Mouse (Mus musculus) cerebellum, postnatal 36 days (tissue): ENCODE measurements at regions not wholly inside any gene's neighbourhood (a gene's known extent, or its start where the extent isn't known, plus 50 kb on each side); places are given as distances from the start of the nearest gene placed in this dataset.

ENCODE experiments used
- DNase-seq, 2 experiments: peaks; one replicate each; pipeline ENCODE4 v3.0.0; 2021 to 2022; ENCODE audit warnings: mixed read lengths in 2 of 2

DNA sequence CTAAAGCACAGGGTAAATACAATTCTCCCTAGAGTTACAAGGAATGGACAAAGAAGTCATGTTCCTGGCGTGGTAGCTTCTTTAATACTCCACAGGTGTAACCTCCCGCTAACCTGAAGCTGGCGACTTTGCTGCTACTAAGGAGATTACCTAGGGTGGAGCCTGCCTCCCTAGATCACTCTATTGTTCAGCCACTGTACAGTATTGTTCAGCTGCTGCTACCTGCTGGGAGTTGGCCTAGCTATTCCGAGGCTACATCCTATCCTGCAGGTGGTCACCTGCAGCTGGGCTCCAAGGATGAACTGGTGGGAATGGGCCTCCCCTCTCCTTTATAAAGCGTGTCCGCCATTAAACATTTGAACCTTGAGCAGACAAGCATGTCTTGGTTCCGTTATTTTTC is 183.8 kb upstream of the Slc39a10 start:
- DNase-seq: no peak

DNA sequence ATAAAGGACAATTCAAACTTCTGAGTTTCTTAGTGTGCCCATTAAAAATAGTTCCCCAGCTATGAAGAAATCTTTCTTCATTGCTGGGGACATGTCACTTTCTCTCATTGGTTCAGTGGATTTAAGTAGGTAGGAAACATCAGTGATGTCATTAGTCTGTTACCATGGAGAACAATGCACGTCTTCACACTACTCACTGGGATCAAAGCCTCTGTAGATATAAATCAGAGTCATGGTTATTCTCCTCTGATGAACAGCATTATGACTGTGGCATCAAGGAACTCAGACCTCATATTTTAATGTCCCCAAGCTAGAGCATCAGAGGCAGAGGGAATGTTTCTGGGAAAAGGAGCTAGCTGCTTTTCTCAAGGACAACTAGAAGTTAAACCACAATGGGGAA is 165.5 kb upstream of the Slc39a10 start:
- no peak for DNase-seq

DNA sequence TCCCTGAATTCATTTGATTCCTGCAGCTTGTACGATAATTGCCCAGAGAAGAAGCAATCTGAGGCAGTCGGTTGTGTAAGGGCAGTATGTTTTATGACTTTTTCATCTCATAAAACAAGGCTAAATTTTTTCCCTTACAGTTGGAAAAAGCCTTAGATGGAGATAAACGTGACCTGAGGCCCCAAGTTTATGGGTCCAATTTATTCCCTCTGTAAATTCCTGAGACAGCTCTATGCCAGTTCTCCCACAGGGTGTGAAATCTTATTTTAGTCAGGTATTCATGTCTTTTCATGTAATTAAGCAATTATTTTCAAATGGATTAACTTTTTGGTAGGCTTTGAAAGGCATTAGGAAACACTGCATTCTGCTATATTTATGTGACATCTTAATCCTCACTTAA is 164.7 kb upstream of the Slc39a10 start:
- DNase-seq: no peak

DNA sequence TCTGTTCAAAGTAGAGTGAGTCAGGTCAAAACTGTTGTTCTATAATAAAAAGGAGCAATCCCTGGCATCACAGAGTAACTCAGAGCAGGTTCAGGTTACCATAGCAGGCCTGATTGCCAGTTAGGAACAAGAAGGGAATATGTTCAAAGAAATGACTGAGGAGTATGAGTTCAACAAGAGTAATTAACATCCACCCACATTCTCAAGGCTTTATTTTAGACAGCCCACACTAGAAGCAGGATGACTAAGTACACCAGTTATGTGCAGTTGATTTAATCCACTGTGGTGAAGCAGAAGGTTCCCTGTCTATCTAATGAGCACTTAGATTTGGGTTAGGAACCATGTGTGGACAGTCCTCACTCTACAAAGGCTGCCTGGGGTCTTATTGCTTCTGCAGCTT is 158.5 kb upstream of the Slc39a10 start:
- DNase-seq: no peak

DNA sequence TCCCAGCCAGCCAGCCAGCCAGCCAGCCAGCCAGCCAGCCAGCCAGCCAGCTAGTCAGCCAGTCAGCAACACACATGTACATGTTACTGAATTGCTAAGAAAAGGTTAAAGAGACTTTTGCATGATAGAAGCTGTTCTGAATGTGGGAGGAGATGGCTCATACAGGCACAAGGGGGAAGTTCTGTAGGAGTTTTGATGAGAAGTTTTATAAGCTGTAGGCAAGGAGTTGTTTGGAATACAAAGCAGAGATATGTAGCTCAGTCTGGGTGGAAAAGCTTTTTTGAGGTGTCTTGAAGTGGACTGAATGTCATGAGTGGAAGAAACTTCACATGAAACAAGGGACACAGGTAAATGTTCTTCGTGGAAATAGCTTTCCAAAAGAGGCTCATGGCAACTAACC is 157.8 kb upstream of the Slc39a10 start:
- DNase-seq: no peak

DNA sequence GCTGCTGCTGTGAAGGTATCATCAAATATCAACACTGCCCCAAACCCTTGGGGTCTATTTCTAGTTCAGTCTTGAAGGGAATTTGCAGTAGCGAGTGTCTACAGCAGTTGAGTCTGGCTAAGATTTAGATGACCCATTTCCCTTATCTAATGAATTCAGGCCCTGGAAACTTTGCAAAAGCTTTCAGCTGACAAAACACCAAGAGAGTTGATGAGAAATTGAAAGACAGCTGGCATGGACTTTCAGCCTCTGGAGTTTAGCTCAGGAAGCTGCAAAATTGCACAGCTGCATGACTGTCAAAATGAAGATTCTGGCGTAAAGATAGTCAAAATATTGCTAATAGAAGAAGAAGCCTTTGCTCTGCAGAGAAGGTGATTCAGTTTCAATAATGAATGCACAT is 144.9 kb upstream of the Slc39a10 start:
- DNase-seq: no peak

DNA sequence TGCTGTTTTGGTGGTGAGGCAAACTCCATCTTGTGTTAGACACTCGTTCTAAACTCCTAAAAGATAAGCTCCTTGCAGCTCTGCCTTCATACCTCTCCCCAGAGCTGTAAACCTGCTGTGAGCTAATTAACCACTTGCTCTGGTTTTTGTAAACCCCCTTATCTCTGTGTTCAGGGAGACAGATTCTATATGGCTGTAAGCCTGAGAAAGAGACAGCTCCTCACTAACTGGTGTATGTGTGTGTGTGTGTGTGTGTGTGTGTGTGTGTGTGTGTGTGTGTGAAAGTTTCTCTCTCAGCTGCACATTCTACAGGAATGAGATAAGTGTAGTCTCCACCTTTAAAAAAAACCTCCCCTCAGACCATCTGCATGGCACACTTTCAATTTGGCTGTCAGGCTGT is 126.7 kb upstream of the Slc39a10 start:
- DNase-seq: no peak

DNA sequence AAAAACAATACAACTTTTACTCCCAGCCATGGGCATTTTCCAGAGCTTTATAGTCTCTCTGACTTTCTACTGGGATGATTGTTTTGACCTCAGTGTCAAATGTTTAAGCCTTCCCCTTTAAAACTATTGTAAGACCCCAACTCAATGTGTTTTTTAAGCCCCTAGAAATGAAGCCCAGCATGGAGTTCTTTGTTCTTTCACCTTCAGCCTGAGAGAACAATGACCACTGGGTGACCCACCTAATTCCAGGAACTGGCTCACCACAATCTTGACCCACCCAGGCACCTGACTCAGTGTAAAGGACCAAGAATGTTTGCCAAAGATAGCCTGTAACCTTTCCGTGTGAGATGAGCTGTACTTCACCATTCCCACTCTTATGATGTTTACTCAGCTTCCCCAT is 121.9 kb upstream of the Slc39a10 start:
- no peak for DNase-seq

DNA sequence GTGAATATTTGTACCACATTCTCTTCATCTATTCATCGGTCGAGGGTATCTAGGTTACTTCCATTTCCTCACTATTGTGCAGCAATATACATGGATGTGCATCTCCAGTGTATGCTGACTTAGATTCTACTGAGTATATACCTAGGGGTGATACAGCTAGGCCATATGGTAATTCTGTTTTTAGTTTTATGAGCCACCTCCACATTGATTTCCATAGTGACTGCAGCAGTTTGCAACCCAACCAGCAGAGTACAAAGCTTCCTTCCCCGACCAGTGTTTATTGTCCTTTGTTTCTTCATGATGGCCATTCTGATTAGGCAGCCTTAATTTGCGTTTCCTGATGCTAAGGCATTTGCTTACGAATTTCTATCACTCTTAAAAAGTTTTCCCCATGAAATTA is 111.1 kb upstream of the Slc39a10 start:
- no peak for DNase-seq

DNA sequence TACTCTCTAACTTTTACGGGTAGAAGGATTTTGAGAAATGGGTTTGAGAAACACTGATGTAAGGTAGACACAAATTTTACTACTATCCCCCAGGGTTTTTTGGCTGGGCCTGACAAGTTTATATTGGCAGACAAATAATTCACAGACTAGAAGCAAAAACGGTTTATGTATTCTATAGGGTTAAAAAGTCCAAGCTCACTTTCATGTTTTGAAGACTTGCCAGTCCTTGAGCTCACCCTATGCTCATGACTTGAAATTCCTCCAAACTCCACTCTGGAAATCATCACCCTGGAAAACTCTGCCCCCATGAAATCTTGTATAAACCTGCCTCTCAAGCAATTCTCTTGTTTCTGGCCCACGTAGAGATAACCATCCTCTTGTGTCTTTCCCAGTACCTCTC is 106.7 kb upstream of the Slc39a10 start:
- no peak for DNase-seq

DNA sequence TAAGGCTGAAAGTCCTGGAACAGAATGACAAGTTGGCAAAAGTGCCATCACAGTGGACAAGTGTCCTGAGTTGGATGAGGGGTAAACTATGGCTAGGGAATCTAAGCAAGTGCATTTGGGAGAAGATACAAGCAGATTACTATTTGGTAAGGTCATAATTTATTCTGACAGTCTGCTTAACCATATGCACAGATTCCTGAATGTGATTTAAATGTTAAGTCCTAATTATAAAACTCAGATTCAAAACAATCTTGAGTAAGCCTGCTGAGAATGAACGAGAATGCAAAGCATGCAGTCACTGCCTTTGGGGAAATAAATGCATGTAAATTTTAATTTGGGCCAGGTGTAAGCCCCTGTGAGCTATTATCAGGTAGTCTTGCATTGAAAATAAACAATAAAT is 93.3 kb upstream of the Slc39a10 start:
- no peak for DNase-seq

DNA sequence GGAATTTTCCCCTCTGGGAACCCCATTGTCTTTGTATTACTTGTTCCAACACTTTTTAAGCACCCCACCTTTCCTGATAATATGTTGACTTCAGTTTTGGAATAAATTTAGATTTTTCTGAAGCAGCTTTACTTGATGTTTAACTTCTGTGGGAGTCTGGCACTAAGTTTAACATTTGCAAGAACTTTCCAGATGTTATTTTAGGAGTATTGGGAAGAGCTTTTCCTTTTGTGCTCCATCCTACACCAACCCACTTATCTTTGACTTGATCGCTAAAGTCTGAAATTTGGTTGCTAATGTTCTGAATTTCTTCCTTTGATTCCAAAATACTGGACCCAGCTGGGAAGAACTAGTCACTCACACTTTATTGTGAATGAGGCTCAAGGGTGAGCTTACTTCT is 90.4 kb upstream of the Slc39a10 start:
- no peak for DNase-seq

DNA sequence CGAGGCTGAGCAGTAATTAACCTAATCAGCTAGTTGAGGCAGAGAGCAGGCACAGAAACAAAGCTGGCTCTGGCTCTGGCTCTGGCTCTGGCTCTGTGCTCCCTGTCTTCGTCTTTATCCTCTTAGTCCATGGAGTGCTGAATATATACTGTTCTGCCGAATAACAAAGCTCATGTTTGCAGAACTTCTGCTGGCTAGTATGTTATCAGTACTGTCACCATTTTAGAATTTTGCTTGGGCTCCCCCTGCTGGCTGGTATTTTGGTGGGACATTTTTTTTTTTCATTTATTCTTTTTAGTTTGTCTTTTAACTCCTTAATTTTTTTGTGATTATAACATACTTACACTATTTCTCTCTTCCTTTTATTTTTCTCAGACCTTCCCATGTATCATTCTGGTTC is 77.8 kb upstream of the Slc39a10 start:
- peak; percentile 14 to 23 for DNase-seq

DNA sequence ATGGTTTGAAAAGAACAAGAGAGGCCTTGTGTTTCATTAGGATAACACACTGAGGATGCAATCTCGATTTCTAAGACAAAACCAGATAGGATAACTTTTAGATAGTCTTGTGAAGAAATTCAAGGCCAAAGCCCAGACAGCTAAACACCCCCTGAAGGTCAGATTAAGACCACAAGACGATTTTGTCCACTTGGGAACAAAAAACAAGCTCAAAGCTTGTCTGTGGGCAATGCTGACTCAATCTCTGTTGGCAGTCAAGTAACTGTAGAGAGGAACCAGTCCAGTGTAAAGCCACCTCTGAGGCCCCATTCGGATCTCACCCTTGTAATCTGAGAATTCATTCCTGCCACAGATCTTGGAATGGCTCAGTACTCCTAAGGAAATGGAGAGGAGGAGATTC is 75.7 kb upstream of the Slc39a10 start:
- DNase-seq: no peak

DNA sequence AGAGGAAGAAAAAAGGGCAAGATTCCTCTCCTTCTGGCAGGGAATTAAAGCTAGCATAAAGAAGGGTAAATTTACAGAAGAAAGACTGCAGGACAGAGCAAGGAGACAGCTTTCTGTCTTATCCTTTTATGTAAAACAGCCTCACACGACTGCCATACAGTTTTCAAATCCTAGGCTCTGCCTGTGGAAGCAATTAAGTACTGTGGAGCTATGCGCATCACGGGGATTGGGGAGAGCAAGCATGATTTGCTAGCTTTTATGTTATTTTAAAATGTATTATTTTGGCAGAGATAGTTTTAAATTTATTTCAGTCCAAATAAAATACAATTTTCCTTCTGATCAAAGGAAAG is 74.2 kb upstream of the Slc39a10 start:
- no peak for DNase-seq

DNA sequence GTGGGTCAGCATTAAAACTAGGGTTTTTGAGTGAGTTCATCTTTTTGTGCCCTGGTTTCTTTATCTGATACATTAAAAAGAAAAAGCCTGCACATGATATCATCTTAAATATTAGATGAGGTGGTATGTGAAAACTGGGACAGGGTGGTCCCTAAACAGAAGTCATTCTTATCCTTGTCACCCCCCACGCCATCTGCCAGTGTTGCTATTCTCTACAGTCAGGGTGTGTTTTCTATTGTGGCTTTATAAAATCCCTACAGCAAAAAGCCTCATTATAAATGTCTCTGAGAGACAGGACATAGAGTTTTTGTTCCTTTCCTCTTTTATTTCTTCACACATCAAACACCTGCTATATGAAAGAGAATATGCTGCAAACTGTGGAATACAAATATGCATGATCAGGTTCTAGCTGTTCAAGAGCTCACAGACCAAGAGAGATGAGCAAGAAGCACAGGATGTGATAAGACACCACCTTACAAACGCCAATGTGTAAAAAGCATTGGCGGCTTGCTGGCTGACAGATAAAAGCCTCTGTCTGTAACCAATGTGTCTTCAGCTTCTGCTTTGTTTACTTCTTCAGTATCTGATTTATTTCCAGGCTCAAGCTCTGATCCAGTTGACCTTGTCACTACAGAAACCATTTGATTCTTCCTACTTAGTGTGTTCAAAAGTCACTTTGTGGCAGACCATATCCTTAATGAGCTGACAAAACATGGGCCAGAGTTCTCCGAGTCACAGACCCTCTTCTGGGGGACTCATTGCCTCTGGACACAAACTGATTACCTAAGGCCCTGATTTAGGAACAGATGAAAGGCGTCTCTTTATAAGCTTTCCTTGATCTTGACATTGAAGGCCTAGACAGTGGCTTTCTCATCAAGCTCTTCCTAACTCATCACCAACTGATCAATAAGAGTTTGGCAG is 73.6 kb upstream of the Slc39a10 start:
- no peak for DNase-seq

DNA sequence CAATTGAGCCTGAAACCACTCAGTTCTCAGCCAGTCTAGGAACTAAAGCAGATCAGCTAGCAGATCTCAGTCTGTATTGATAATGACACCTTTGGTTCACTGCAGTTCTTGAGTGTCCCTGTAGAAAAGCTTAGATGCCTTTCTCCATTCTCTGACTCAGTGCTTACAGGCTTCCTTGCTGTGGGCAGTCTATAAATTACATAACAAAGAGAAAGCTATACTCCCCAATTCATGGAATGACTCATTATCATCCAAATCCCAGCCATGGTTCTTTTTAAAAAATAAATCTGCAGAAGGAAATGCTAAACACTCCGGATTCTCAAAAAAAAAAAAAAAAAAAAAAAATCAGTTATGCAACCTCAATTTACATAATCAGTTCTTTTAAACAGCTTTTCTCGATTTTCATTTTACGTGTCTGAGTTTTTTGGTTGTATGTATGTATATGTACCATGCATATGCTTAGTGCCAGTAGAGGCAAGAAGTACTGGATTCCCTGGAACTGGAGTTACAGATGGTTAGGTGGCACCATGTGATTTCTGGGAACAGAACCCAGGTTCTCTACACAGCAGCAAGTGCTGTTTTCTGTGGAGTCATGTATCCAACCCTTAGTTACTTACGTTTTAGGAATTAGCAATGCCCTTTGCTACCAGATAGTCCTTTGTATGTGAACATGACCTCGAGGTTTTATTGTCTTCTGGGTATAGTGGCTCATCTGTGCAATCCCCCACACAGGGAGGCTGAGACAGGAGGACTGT is 71.5 kb upstream of the Slc39a10 start:
- DNase-seq: no peak
